Mouse (Mus musculus) hindbrain, embryonic 14.5 days (tissue): ENCODE measurements at regions not wholly inside any gene's neighbourhood (a gene's known extent, or its start where the extent isn't known, plus 50 kb on each side); places are given as distances from the start of the nearest gene placed in this dataset.

Experiments
- ATAC-seq: fragments of 200-750 bp; cut with Nextera tagmentation; 2 replicates; pipeline ENCODE4 v1.8.0; 2017; ENCODE audit warnings: moderate number of reproducible peaks, mild to moderate bottlenecking, moderate TSS enrichment, moderate library complexity; ENCODE audit not compliant: low FRiP score
- DNase-seq: peaks from one replicate; pipeline ENCODE4 v3.0.0-alpha.2; 2015; ENCODE audit warnings: low spot score
- H3K27ac ChIP-seq: fragments of 300-500 bp; sonication (generic); 2 replicates; pipeline ENCODE4 v1.5.1; 2014; ENCODE audit warnings: mild to moderate bottlenecking, moderate library complexity
- H3K27me3 ChIP-seq: fragments of 300-500 bp; sonication (generic); 2 replicates; pipeline ENCODE4 v1.6.1; 2014; ENCODE audit warnings: mild to moderate bottlenecking, low read length, mixed read lengths; ENCODE audit not compliant: control insufficient read depth, insufficient read depth
- H3K36me3 ChIP-seq: fragments of 300-500 bp; sonication (generic); replicated peaks from 2 replicates; pipeline ENCODE4 v1.6.1; 2014; ENCODE audit not compliant: control insufficient read depth, insufficient read depth
- H3K4me1 ChIP-seq: fragments of 300-500 bp; sonication (generic); replicated peaks from 2 replicates; pipeline ENCODE4 v1.6.1; 2014; ENCODE audit warnings: antibody characterized with exemption, low read length, mixed read lengths; ENCODE audit not compliant: control insufficient read depth, insufficient read depth
- H3K4me2 ChIP-seq: fragments of 300-500 bp; sonication (generic); replicated peaks from 2 replicates; pipeline ENCODE4 v1.6.1; 2014; ENCODE audit warnings: mild to moderate bottlenecking, moderate library complexity
- H3K4me3 ChIP-seq: fragments of 300-500 bp; sonication (generic); replicated peaks from 2 replicates; pipeline ENCODE4 v1.5.1; 2014; ENCODE audit warnings: mild to moderate bottlenecking, low read length
- H3K9ac ChIP-seq: fragments of 300-500 bp; sonication (generic); 2 replicates; pipeline ENCODE4 v1.6.1; 2014
- H3K9me3 ChIP-seq: fragments of 300-500 bp; sonication (generic); 2 replicates; pipeline ENCODE4 v1.6.1; 2016; ENCODE audit warnings: low read length; ENCODE audit not compliant: control insufficient read depth
- WGBS: fragments of 180-500 bp; shearing (Covaris S2); extraction: QIAGEN DNeasy Blood & Tissue Kit; methylation state at CpG from one replicate; pipeline ENCODE4 v1.1.7; 2014; 5-methylcytosine and 5-hydroxymethylcytosine counted together

DNA sequence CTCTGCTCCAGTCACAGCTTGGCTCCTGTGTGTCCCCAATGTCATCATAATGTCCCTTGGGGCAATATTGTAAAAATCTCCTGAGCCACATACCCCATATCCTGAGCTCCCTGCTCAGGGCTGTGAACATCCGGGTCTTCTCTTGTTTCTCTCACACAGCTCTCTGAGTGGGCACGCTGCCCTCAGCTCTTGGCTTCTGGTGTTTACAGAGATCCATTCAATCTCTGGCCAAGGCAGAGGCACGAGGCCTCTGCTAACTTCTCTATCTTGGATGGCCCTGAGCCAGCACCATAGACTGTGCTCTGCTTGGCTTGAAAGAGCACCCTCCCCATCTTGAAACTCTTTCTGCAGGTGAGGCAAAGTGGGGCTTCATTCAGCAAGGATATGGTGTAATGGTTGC, 238.2 kb downstream of the Gm26897 start:
- DNase-seq (no peak), ATAC-seq (no peak)
- H3K4me2 ChIP-seq, result no peak overlapping the region
- H3K27ac ChIP-seq, result no peak overlapping the region
- H3K9me3 ChIP-seq, result no peaks in the 10 kb centered on the region; the same call in 1 of the 2 replicates
- H3K4me1 ChIP-seq, result 0 out of 2 replicates have a peak, but pooled peaks cover 6% of the 10 kb centered on the region
- no peaks in the 10 kb centered on the region; the same call in 1 of the 2 replicates for H3K27me3 ChIP-seq
- H3K9ac ChIP-seq, result no peak overlapping the region
- 67% methylated on average over 3 of the region's 3 CpGs for WGBS
- no peak overlapping the region for H3K4me3 ChIP-seq
- no peaks in the 10 kb centered on the region for H3K36me3 ChIP-seq

DNA sequence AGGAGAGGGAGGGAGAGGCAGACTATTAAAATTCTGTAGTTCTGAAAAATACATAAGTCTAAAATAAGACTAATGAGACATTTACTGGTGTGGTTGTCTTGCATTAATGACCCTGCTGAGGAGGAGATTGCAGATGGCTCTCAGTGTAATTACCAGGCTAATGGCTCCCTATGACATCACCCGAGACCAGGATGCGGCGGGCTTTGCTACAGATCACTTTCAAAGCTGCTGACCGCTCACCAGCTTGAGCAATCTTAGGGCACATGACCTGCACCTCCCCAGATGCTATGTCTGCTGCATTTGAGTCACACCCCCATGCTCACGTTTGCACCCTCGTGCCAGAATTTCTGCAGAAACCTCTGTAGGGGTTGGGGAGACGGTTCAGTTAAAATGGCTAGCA, 242.0 kb downstream of the Gm26897 start:
- no peak overlapping the region for H3K9ac ChIP-seq
- no peaks in the 10 kb centered on the region for H3K4me1 ChIP-seq
- DNase-seq (no peak), ATAC-seq (0 out of 2 replicates have a peak, but pooled peaks have one; percentile 43)
- 0 out of 2 replicates have a peak overlapping the region, but pooled peaks have one; percentile 3 for H3K27ac ChIP-seq
- H3K36me3 ChIP-seq, result no peaks in the 10 kb centered on the region
- WGBS, result 41% methylated on average over 7 of the region's 7 CpGs
- H3K4me2 ChIP-seq, result no peak overlapping the region
- H3K9me3 ChIP-seq, result no peaks in the 10 kb centered on the region; the same call in 1 of the 2 replicates
- no peaks in the 10 kb centered on the region for H3K27me3 ChIP-seq
- no peak overlapping the region for H3K4me3 ChIP-seq

DNA sequence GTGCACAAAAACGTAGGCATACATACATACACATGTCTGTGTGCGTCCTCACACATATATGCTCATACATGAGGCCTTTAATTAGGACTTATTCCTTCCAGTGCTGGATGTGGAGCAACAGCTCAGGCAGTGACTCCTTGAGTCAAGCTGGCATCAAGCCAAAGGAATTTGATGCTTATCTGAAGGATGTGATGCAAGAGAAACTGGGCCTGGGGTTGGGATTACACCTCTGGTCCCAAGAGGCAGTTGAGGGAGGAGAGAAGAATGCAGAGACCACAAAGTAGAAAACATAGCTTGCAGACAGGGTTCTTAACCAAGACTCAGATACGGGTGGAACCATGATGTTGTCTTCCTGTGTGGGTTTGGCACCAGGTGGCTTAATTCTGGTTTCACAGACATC, 245.9 kb downstream of the Gm26897 start:
- no peak for ATAC-seq
- Histone ChIP-seq H3K4me3 (no peak overlapping the region), H3K4me2 (no peak overlapping the region), H3K9ac (no peak overlapping the region), H3K9me3 (no peaks in the 10 kb centered on the region; the same call in 1 of the 2 replicates), H3K36me3 (no peaks in the 10 kb centered on the region), H3K4me1 (no peaks in the 10 kb centered on the region), H3K27me3 (no peaks in the 10 kb centered on the region), H3K27ac (no peak overlapping the region)
- no peak for DNase-seq
- whole genome bisulfite sequencing, result 93% methylated on average over 3 of the region's 3 CpGs

- Histone ChIP-seq H3K4me1 (no peaks in the 10 kb centered on the region), H3K27me3 (no peaks in the 10 kb centered on the region), H3K36me3 (no peaks in the 10 kb centered on the region), H3K4me3 (no peak overlapping the region), H3K27ac (no peak overlapping the region), H3K4me2 (no peak overlapping the region), H3K9me3 (no peaks in the 10 kb centered on the region), H3K9ac (no peak overlapping the region)
- 91% methylated on average over 2 of the region's 2 CpGs for WGBS
- no peak for DNase-seq
- no peak for ATAC-seq
Measured at GRCm38 (mm10) chr5:111982106-111982505, 248.4 kb downstream of the Gm26897 start.

DNA sequence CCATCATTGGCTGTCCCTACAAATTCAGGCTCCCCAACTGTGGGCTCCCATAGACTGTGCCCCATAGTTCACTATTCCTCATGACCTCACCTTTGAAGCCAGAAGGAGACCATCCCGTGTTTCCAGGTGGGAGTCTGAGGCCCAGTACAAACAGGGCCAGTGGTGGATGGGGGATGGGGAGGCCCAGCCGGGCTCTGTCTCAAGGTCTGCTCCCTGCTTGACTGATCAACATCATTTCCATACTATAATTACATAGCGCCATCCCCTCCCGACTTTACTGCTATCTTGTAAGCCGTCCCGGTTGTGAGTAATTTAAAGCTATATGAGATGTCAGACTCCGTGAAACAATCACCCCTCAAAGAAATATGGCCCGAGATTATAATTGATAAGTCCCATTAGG, 252.3 kb downstream of the Gm26897 start:
- Histone ChIP-seq H3K36me3 (no peaks in the 10 kb centered on the region), H3K9ac (no peak overlapping the region), H3K4me1 (no peaks in the 10 kb centered on the region), H3K27ac (no peak overlapping the region), H3K27me3 (no peaks in the 10 kb centered on the region), H3K4me3 (no peak overlapping the region), H3K4me2 (no peak overlapping the region), H3K9me3 (no peaks in the 10 kb centered on the region)
- DNase-seq (no peak), ATAC-seq (no peak)
- WGBS, result 39% methylated on average over 8 of the region's 8 CpGs

GRCm38 (mm10) chr5:111987036-111987435, 253.3 kb downstream of the Gm26897 start:
- H3K4me1 ChIP-seq, result no peaks in the 10 kb centered on the region
- H3K9ac ChIP-seq, result no peak overlapping the region
- no peaks in the 10 kb centered on the region for H3K9me3 ChIP-seq
- H3K27me3 ChIP-seq, result no peaks in the 10 kb centered on the region
- H3K4me2 ChIP-seq, result no peak overlapping the region
- H3K36me3 ChIP-seq, result no peaks in the 10 kb centered on the region
- DNase-seq, result no peak
- H3K27ac ChIP-seq, result no peak overlapping the region
- H3K4me3 ChIP-seq, result no peak overlapping the region
- no peak for ATAC-seq
- 54% methylated on average over 6 of the region's 6 CpGs for WGBS

DNA sequence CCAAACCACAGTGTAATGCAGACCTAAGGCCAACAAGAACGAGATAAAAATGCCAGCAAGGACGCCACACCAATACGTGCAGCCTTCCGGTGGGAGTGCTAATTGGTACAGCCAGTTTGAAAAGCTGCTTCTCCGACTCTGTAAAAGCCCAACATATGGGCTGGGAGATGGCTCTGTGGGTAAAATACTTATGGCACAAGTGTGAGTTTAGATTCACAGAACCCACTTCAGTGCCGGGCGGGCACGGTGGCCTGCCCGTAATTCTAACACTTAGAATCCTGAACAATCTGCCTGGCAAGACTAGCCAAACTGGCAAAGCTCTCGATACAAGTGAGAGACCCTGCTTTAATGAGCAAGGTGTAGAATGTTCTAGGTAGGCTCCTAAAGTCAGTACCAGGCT, 258.1 kb downstream of the Gm26897 start:
- H3K9me3 ChIP-seq, result no peaks in the 10 kb centered on the region
- 83% methylated on average over 10 of the region's 10 CpGs for WGBS
- no peak overlapping the region for H3K4me2 ChIP-seq

DNA sequence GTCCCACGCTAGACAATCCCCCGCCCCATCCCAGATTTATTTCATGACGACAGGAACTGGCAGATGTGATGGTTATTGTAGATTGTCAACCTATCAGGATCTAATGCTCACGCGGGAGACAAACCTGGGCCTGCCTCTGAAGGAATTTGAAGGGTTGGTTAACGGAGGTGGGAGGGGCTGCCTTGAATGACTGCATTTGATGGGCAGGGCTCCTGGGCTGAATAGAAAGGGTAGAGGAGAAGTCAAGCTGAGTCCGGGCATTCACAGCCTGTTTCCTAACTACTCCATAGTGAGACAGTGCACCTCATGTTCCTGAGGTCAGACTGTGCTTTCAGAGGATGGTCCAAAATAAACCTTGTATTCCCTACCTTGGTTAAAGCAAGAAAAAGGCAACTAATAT, 259.1 kb downstream of the Cryba4 start:
- H3K4me2 ChIP-seq, result no peak overlapping the region
- DNase-seq (no peak), ATAC-seq (no peak)
- no peak overlapping the region for H3K4me3 ChIP-seq
- H3K27me3 ChIP-seq, result no peaks in the 10 kb centered on the region; the same call in 1 of the 2 replicates
- H3K9me3 ChIP-seq, result no peaks in the 10 kb centered on the region
- H3K4me1 ChIP-seq, result no peaks in the 10 kb centered on the region
- WGBS, result 60% methylated on average over 7 of the region's 7 CpGs
- no peaks in the 10 kb centered on the region for H3K36me3 ChIP-seq
- no peak overlapping the region for H3K9ac ChIP-seq
- H3K27ac ChIP-seq, result no peak overlapping the region

More for the DNA sequence above, 258.1 kb downstream of the Gm26897 start:
- ATAC-seq (no peak), DNase-seq (no peak)
- H3K36me3 ChIP-seq, result no peaks in the 10 kb centered on the region
- H3K4me1 ChIP-seq, result no peaks in the 10 kb centered on the region
- H3K9ac ChIP-seq, result no peak overlapping the region
- no peak overlapping the region for H3K4me3 ChIP-seq
- H3K27ac ChIP-seq, result no peak overlapping the region
- no peaks in the 10 kb centered on the region for H3K27me3 ChIP-seq

DNA sequence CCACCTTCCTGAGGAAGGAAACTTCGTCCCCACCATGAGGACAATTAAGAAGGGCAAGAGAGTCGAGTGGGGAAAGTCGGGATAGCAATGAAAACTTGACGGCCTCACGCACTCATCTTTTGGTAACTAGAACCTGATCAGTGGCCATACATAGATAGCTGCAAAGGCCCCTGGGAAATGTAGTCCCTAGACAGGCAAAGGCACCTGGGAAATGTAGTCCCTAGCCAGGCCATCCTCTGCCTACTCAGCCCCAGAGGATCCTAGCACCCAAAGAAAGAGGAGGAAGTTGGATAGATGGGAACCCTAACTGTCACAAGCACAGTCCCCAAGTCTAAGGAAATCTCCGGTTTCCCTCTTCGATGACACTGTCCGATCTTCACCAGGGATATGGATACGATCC, 258.4 kb downstream of the Cryba4 start:
- Histone ChIP-seq H3K27ac (no peak overlapping the region), H3K9me3 (no peaks in the 10 kb centered on the region), H3K27me3 (no peaks in the 10 kb centered on the region; the same call in 1 of the 2 replicates), H3K4me3 (no peak overlapping the region), H3K36me3 (no peaks in the 10 kb centered on the region), H3K4me1 (no peaks in the 10 kb centered on the region), H3K9ac (no peak overlapping the region), H3K4me2 (no peak overlapping the region)
- DNase-seq (peak; percentile 67), ATAC-seq (no peak)
- 74% methylated on average over 9 of the region's 9 CpGs for WGBS

DNA sequence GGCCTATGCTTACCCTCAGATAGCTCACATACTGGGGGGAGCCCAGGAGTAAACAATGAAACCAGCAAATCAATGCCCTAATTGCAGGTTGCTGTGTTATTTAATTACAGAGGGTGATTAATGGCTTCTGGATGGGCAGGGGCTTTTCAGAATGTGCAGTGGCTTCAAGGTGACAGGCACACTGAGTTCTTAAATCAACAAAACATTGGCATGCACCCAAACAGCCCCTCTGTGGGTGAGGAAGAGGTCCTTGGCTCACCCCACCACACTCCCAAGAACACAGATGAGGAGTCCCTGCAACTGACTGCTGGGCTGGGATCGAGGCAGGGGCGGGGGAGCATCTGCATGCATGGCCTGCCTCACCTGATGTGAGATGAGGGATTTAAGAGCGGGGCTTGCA, 255.5 kb downstream of the Cryba4 start:
- ATAC-seq (no peak), DNase-seq (no peak)
- no peak overlapping the region for H3K27ac ChIP-seq
- H3K27me3 ChIP-seq, result no peaks in the 10 kb centered on the region; the same call in 1 of the 2 replicates
- no peaks in the 10 kb centered on the region for H3K36me3 ChIP-seq
- H3K4me2 ChIP-seq, result no peak overlapping the region
- peaks cover 3% of the 10 kb centered on the region for H3K4me1 ChIP-seq
- no peaks in the 10 kb centered on the region for H3K9me3 ChIP-seq
- H3K9ac ChIP-seq, result no peak overlapping the region
- no peak overlapping the region for H3K4me3 ChIP-seq
- 57% methylated on average over 3 of the region's 3 CpGs for WGBS
